Mouse (Mus musculus): ENCODE measurements around the gene Hdac7.

GRCm38 (mm10) chr15:97801811-97802210 is 42.5 kb downstream of the Hdac7 start:
- no peak for TF ChIP-seq CTCF (IDR thresholded peaks at IDR 0.05; ENCODE audit: control insufficient read depth, insufficient read depth, low read length)
- TF ChIP-seq POLR2A (IDR thresholded peaks at IDR 0.05; ENCODE audit: borderline replicate concordance, control insufficient read depth, low read depth, low read length), result no peak
